Mouse (Mus musculus): ENCODE data around the gene Timm8a1. TPM values are rescaled to one million over a fixed set of nuclear protein-coding genes. Genes with fewer than 3 reads are reported as not detected.

Gene Timm8a1
- polyA plus RNA-seq, 1 experiment from 2014 or later, result 82.1 TPM

GRCm38 (mm10) chrX:134580528-134581305 is 39.1 kb upstream of the Timm8a1 start:
- Histone ChIP-seq H3K4me3 (ENCODE audit: low read depth, low read length) (no peak overlapping the region), H3K27ac (ENCODE audit: low read depth, low read length) (no peak overlapping the region), H3K9me3 (replicated peaks; ENCODE audit: control insufficient read depth, low read length) (no peaks in the 10 kb centered on the region), H3K4me1 (ENCODE audit: control insufficient read depth, insufficient read depth, low read length) (no peaks in the 10 kb centered on the region), H3K36me3 (ENCODE audit: control insufficient read depth, insufficient read depth, low read length) (no peaks in the 10 kb centered on the region), H3K27me3 (ENCODE audit: control insufficient read depth, insufficient read depth, low read length) (no peaks in the 10 kb centered on the region), H3K4me2 (no peak overlapping the region), H3K9ac (ENCODE audit: low read depth, low read length) (no peak overlapping the region)
- WGBS (ENCODE audit: insufficient replicate concordance), result 77% methylated on average over 14 of the region's 14 CpGs
- no peak for ATAC-seq (replicated peaks; ENCODE audit: insufficient number of reproducible peaks, low FRiP score, low TSS enrichment)

- H3K27ac ChIP-seq (ENCODE audit: low read depth, low read length), result no peak overlapping the region
- no peak for ATAC-seq (replicated peaks; ENCODE audit: insufficient number of reproducible peaks, low FRiP score, low TSS enrichment)
- H3K4me2 ChIP-seq, result no peak overlapping the region
- H3K36me3 ChIP-seq (ENCODE audit: control insufficient read depth, insufficient read depth, low read length), result no peaks in the 10 kb centered on the region
- H3K9me3 ChIP-seq (replicated peaks; ENCODE audit: control insufficient read depth, low read length), result no peaks in the 10 kb centered on the region
- no peaks in the 10 kb centered on the region for H3K4me1 ChIP-seq (ENCODE audit: control insufficient read depth, insufficient read depth, low read length)
- no peaks in the 10 kb centered on the region for H3K27me3 ChIP-seq (ENCODE audit: control insufficient read depth, insufficient read depth, low read length)
- H3K4me3 ChIP-seq (ENCODE audit: low read depth, low read length), result no peak overlapping the region
- WGBS (ENCODE audit: insufficient replicate concordance), result 75% methylated on average over 4 of the region's 4 CpGs
- no peak overlapping the region for H3K9ac ChIP-seq (ENCODE audit: low read depth, low read length)
Measured at GRCm38 (mm10) chrX:134577896-134578295, 36.2 kb upstream of the Timm8a1 start.

DNA sequence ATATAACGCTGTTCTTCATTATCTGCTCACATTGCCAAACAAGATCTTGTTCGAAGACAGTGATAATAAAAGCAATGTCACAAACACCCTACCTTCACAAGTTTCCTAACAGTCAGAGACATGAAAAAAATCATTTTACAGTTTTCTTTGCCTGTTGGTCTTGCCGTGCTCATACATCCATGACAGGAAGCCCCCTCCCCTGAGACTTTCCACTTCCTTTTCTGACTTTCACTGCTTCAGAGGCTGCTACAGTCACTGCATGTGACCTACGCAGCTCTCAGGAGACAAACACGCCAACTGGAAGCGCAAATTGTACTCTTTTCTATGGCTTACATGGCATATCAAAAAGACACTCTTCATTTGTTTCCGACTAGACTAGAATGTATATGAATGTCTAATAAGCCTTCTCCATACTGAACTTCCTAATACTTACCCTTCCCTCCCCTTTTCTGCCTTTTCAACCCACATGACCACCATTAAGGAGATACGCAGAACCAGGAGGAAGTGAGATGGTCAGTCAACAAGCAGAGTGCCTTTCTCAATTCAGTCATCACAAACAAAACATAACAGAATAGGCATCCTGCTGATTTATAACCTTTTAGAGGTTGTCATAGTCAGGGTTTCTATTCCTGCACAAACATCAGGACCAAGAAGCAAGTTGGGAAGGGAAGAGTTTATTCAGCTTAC is 25.0 kb upstream of the Timm8a1 start:
- no peak overlapping the region for H3K9ac ChIP-seq (ENCODE audit: low read depth, low read length)
- H3K36me3 ChIP-seq (ENCODE audit: control insufficient read depth, insufficient read depth, low read length), result no peaks in the 10 kb centered on the region
- H3K27me3 ChIP-seq (ENCODE audit: control insufficient read depth, insufficient read depth, low read length), result no peaks in the 10 kb centered on the region; the same call in 1 of the 2 replicates
- no peak overlapping the region for H3K4me2 ChIP-seq
- H3K9me3 ChIP-seq (replicated peaks; ENCODE audit: control insufficient read depth, low read length), result no peaks in the 10 kb centered on the region
- 76% methylated on average over 8 of the region's 8 CpGs for WGBS (ENCODE audit: insufficient replicate concordance)
- no peak overlapping the region for H3K4me3 ChIP-seq (ENCODE audit: low read depth, low read length)
- H3K4me1 ChIP-seq (ENCODE audit: control insufficient read depth, insufficient read depth, low read length), result no peaks in the 10 kb centered on the region
- ATAC-seq (replicated peaks; ENCODE audit: insufficient number of reproducible peaks, low FRiP score, low TSS enrichment), result no peak
- H3K27ac ChIP-seq (ENCODE audit: low read depth, low read length), result no peak overlapping the region

DNA sequence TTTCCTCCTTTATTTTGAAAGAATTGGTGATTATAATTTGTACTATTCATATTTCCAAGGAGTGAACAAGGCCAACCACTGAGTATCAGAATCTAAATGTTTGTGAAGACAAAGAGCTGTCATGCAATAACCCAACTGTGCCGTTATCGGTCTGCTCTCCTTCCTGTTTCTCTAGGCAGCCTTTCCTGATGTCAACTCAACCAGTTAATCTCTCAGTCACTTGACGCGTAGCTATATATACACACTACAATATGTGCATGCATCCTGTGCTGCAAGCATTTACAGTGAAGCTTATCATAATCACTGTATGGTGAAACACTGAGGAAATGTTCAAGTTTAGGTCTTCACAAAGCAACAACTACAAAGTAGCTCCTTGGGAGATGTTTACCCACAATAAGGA is 22.7 kb upstream of the Timm8a1 start:
- Histone ChIP-seq H3K4me3 (ENCODE audit: low read depth, low read length) (no peak overlapping the region), H3K9ac (ENCODE audit: low read depth, low read length) (no peak overlapping the region), H3K9me3 (replicated peaks; ENCODE audit: control insufficient read depth, low read length) (no peaks in the 10 kb centered on the region), H3K36me3 (ENCODE audit: control insufficient read depth, insufficient read depth, low read length) (no peaks in the 10 kb centered on the region), H3K4me1 (ENCODE audit: control insufficient read depth, insufficient read depth, low read length) (no peaks in the 10 kb centered on the region), H3K27ac (ENCODE audit: low read depth, low read length) (no peak overlapping the region), H3K27me3 (ENCODE audit: control insufficient read depth, insufficient read depth, low read length) (no peaks in the 10 kb centered on the region; the same call in 1 of the 2 replicates), H3K4me2 (no peak overlapping the region)
- ATAC-seq (replicated peaks; ENCODE audit: insufficient number of reproducible peaks, low FRiP score, low TSS enrichment), result no peak
- WGBS (ENCODE audit: insufficient replicate concordance), result 66% methylated on average over 4 of the region's 4 CpGs

GRCm38 (mm10) chrX:134554425-134554824 is 12.8 kb upstream of the Timm8a1 start:
- Histone ChIP-seq H3K27me3 (ENCODE audit: control insufficient read depth, insufficient read depth, low read length) (no peaks in the 10 kb centered on the region), H3K9ac (ENCODE audit: low read depth, low read length) (no peak overlapping the region), H3K27ac (ENCODE audit: low read depth, low read length) (no peak overlapping the region), H3K36me3 (ENCODE audit: control insufficient read depth, insufficient read depth, low read length) (no peaks in the 10 kb centered on the region), H3K9me3 (replicated peaks; ENCODE audit: control insufficient read depth, low read length) (no peaks in the 10 kb centered on the region), H3K4me3 (ENCODE audit: low read depth, low read length) (no peak overlapping the region), H3K4me2 (no peak overlapping the region), H3K4me1 (ENCODE audit: control insufficient read depth, insufficient read depth, low read length) (no peaks in the 10 kb centered on the region)
- ATAC-seq (replicated peaks; ENCODE audit: insufficient number of reproducible peaks, low FRiP score, low TSS enrichment), result no peak
- WGBS (ENCODE audit: insufficient replicate concordance), result 67% methylated on average over 6 of the region's 6 CpGs

GRCm38 (mm10) chrX:134553326-134553725 is 11.7 kb upstream of the Timm8a1 start:
- Histone ChIP-seq H3K9me3 (replicated peaks; ENCODE audit: control insufficient read depth, low read length) (no peaks in the 10 kb centered on the region), H3K9ac (ENCODE audit: low read depth, low read length) (no peak overlapping the region), H3K4me2 (no peak overlapping the region), H3K4me1 (ENCODE audit: control insufficient read depth, insufficient read depth, low read length) (no peaks in the 10 kb centered on the region), H3K27me3 (ENCODE audit: control insufficient read depth, insufficient read depth, low read length) (no peaks in the 10 kb centered on the region), H3K27ac (ENCODE audit: low read depth, low read length) (no peak overlapping the region), H3K4me3 (ENCODE audit: low read depth, low read length) (no peak overlapping the region), H3K36me3 (ENCODE audit: control insufficient read depth, insufficient read depth, low read length) (no peaks in the 10 kb centered on the region)
- WGBS (ENCODE audit: insufficient replicate concordance), result 78% methylated on average over 4 of the region's 4 CpGs
- no peak for ATAC-seq (replicated peaks; ENCODE audit: insufficient number of reproducible peaks, low FRiP score, low TSS enrichment)

DNA sequence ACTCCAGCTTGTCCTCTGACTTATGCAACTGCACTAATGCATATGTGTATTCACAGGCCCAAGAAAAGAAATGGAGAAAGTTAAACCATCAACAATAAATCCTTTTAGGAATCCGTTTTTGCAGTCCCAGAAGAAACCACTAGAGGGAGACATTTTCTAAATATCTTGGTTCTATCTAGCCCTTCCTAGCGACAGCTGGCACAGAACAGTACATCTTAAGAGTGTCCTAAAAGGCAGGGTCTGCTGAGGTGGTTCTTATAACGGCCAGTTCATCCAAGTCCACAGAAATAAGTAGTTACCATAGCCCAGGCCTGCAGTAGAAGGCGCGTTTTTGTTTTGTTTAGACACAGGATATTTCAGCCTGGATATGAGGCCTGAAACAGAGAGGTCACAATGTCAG is 9.2 kb upstream of the Timm8a1 start:
- no peaks in the 10 kb centered on the region for H3K9me3 ChIP-seq (replicated peaks; ENCODE audit: control insufficient read depth, low read length)
- no peak for ATAC-seq (replicated peaks; ENCODE audit: insufficient number of reproducible peaks, low FRiP score, low TSS enrichment)
- H3K36me3 ChIP-seq (ENCODE audit: control insufficient read depth, insufficient read depth, low read length), result no peaks in the 10 kb centered on the region
- no peaks in the 10 kb centered on the region for H3K27me3 ChIP-seq (ENCODE audit: control insufficient read depth, insufficient read depth, low read length)
- H3K4me2 ChIP-seq, result no peak overlapping the region
- H3K4me3 ChIP-seq (ENCODE audit: low read depth, low read length), result no peak overlapping the region
- no peaks in the 10 kb centered on the region for H3K4me1 ChIP-seq (ENCODE audit: control insufficient read depth, insufficient read depth, low read length)
- H3K27ac ChIP-seq (ENCODE audit: low read depth, low read length), result no peak overlapping the region
- H3K9ac ChIP-seq (ENCODE audit: low read depth, low read length), result no peak overlapping the region
- WGBS (ENCODE audit: insufficient replicate concordance), result 19% methylated on average over 5 of the region's 5 CpGs

GRCm38 (mm10) chrX:134547330-134547729 is 5.7 kb upstream of the Timm8a1 start:
- H3K27me3 ChIP-seq (ENCODE audit: control insufficient read depth, insufficient read depth, low read length), result no peaks in the 10 kb centered on the region
- ATAC-seq (replicated peaks; ENCODE audit: insufficient number of reproducible peaks, low FRiP score, low TSS enrichment), result no peak
- WGBS (ENCODE audit: insufficient replicate concordance), result 60% methylated on average over 4 of the region's 4 CpGs
- H3K27ac ChIP-seq (ENCODE audit: low read depth, low read length), result no peak overlapping the region
- H3K4me1 ChIP-seq (ENCODE audit: control insufficient read depth, insufficient read depth, low read length), result no peaks in the 10 kb centered on the region
- no peaks in the 10 kb centered on the region for H3K9me3 ChIP-seq (replicated peaks; ENCODE audit: control insufficient read depth, low read length)
- H3K4me2 ChIP-seq, result no peak overlapping the region
- no peaks in the 10 kb centered on the region for H3K36me3 ChIP-seq (ENCODE audit: control insufficient read depth, insufficient read depth, low read length)
- H3K4me3 ChIP-seq (ENCODE audit: low read depth, low read length), result no peak overlapping the region
- H3K9ac ChIP-seq (ENCODE audit: low read depth, low read length), result no peak overlapping the region

Measured in heart, embryonic 11.5 days (tissue).